Mouse (Mus musculus) urinary bladder, postnatal 0 days (tissue): Measurements from ENCODE around the gene Dlg1. TPM values are rescaled to one million over a fixed set of nuclear protein-coding genes. Genes with fewer than 3 reads are reported as not detected.

Experiments used
- polyA plus RNA-seq: library from polyadenylated mRNA; unstranded; fragments of >200 nt; fragmentation: Nextera tagmentation; extraction: Ambion mirVana; gene quantifications from 2 replicates; pipeline ENCODE4 v1.2.1, GENCODE M21; 2015

Dlg1 gene
- 18.0 and 24.6 TPM in 2 replicates for polyA plus RNA-seq

DNA sequence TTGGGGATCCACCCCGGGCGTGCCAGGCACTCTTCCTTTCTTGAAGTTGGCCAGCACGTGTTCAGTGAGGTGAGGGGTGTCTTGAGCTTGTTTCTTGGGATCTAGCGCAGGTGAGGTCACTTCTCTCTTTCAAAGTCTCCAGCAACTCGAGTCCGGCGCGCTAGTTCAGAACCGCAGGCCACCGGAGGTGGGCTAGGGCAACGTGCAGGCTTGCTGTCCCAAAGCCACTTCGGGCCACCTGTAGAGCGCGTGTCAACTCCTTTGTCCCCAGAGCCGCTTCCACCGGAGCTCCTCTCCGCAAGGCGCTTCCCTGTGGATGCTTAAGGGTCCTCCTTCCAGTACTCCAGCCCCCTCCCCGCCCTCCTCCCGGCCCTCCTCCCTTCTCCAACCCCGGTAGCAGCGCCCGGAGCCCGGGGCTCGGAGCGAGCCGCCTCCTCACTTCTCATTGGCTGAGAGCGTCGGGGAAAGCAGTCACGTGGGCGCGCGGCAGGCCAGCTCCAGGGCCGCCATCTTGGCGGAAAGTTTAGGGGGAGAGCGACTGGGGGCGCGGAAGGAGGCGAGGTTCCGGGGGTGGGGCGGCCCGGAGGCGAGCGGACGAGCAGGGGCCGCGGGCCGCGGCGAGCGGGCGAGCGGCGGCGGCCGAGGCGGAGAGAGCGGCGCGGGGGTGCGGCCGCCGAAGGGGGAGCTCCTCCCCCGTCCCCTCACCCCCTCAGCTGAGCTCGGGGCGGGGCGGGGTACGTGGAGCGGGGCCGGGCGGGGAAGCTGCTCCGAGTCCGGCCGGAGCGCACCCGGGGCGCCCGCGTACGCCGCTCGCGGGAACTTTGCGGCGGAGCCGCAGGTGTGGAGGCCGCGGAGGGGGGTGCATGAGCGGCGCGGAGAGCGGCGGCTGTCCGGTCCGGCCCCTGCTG, at the start of gene Dlg1:
Gene Dlg1, plus strand, starts transcription at position 65 of the 908 bp plus-strand sequence.

DNA sequence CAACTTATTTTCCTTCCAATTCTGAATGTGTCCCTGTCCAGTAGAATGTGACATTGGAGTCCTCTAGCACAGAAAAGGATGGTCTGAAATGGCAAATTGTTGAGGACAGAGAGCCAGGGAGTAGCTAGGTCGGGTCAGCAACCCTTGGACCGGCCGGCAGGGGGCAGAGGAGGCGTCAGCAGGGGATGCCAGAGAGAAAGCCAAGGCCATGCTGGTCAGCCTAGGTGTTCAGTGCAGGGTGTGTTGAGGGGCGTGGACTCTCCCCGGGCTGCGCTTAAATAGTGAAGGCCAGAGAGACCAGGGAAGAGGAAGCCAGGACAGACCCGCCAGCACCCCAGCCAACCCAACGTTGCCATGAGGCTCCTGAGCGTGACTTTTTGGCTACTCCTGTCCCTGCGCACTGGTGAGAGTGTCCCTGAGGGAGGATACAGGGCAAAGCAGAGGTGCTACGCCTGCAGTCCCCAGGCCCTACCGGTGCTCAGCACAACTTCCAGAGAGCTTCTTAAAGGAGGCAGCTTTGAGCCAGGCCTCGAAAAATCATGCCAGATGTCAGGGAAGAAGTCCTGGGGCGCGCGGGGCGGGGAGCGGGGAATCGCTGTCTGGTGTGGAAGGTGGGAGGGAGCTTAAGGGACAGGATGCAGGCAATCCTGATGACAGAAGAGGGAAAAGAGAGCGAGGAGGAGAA, 215.5 kb downstream of the Dlg1 start, which contains the start of gene Meltf:
Gene Meltf, plus strand, starts transcription at position 238 of the 685 bp plus-strand sequence.

Other genes starting within 250 kb of the Dlg1 start
- 111 and 125 TPM in 2 replicates for gene Bdh1, start 241.2 kb upstream of the Dlg1 start, polyA plus RNA-seq
- 0.06 and 0.08 TPM in 2 replicates for gene Meltf, start 215.4 kb downstream of the Dlg1 start, polyA plus RNA-seq